Mouse (Mus musculus): ENCODE data around the gene Grb7. TPM values are rescaled to one million over a fixed set of nuclear protein-coding genes. Genes with fewer than 3 reads are reported as not detected.

Grb7 gene
- polyA plus RNA-seq, 1 experiment from 2014 or later: 1.1 TPM

GRCm38 (mm10) chr11:98446562-98447474 lies 624 bp downstream of the Grb7 start:
- 4% methylated on average over 33 of the region's 33 CpGs for WGBS
- peaks cover 27% of the 10 kb centered on the region for H3K27me3 ChIP-seq (replicated peaks)

GRCm38 (mm10) chr11:98447475-98447834 lies 1.3 kb downstream of the Grb7 start:
- Histone ChIP-seq H3K4me3 (no peak overlapping the region), H3K9ac (no peak overlapping the region), H3K4me2 (peak overlapping the region; percentile 21; the same call in 1 of the 2 replicates)

More at GRCm38 (mm10) chr11:98446562-98447474, 624 bp downstream of the Grb7 start:
- H3K4me1 ChIP-seq: peaks cover 8% of the 10 kb centered on the region
- H3K9ac ChIP-seq: peak overlapping the region; percentile 14; the same call in 1 of the 2 replicates
- peak overlapping the region; percentile 21 for H3K4me2 ChIP-seq
- no peak overlapping the region for H3K4me3 ChIP-seq
- no peaks in the 10 kb centered on the region for H3K36me3 ChIP-seq (replicated peaks)
- H3K27ac ChIP-seq: no peak overlapping the region
- H3K9me3 ChIP-seq: no peaks in the 10 kb centered on the region
- ATAC-seq (replicated peaks): no peak

GRCm38 (mm10) chr11:98448191-98448790 lies 2.1 kb downstream of the Grb7 start:
- Histone ChIP-seq H3K36me3 (replicated peaks) (no peaks in the 10 kb centered on the region), H3K9ac (no peak overlapping the region), H3K4me1 (peaks cover 8% of the 10 kb centered on the region), H3K27me3 (replicated peaks) (peaks cover 27% of the 10 kb centered on the region), H3K4me2 (no peak overlapping the region), H3K27ac (no peak overlapping the region), H3K4me3 (no peak overlapping the region), H3K9me3 (no peaks in the 10 kb centered on the region)
- no peak for ATAC-seq (replicated peaks)
- 46% methylated on average over 13 of the region's 13 CpGs for WGBS

More at GRCm38 (mm10) chr11:98447475-98447834, 1.3 kb downstream of the Grb7 start:
- Histone ChIP-seq H3K27ac (no peak overlapping the region), H3K27me3 (replicated peaks) (peaks cover 27% of the 10 kb centered on the region), H3K9me3 (no peaks in the 10 kb centered on the region), H3K4me1 (peaks cover 8% of the 10 kb centered on the region), H3K36me3 (replicated peaks) (no peaks in the 10 kb centered on the region)
- WGBS: 17% methylated on average over 7 of the region's 7 CpGs
- ATAC-seq (replicated peaks): no peak

- Histone ChIP-seq H3K9ac (no peak overlapping the region), H3K36me3 (replicated peaks) (no peaks in the 10 kb centered on the region), H3K4me2 (no peak overlapping the region), H3K4me3 (no peak overlapping the region), H3K4me1 (peaks cover 8% of the 10 kb centered on the region), H3K27ac (no peak overlapping the region), H3K27me3 (replicated peaks) (peaks cover 27% of the 10 kb centered on the region), H3K9me3 (no peaks in the 10 kb centered on the region)
- 91% methylated on average over 3 of the region's 3 CpGs for WGBS
- ATAC-seq (replicated peaks): no peak
These were observed 3.2 kb downstream of the Grb7 start for GRCm38 (mm10) chr11:98449419-98449818.

- H3K4me1 ChIP-seq: peaks cover 8% of the 10 kb centered on the region
- H3K27me3 ChIP-seq (replicated peaks): peaks cover 27% of the 10 kb centered on the region
- WGBS: 87% methylated on average over 20 of the region's 20 CpGs
- ATAC-seq (replicated peaks): no peak
- H3K9ac ChIP-seq: no peak overlapping the region
- no peaks in the 10 kb centered on the region for H3K9me3 ChIP-seq
- no peak overlapping the region for H3K4me3 ChIP-seq
- H3K4me2 ChIP-seq: no peak overlapping the region
- no peaks in the 10 kb centered on the region for H3K36me3 ChIP-seq (replicated peaks)
- no peak overlapping the region for H3K27ac ChIP-seq
These were observed 4.0 kb downstream of the Grb7 start for GRCm38 (mm10) chr11:98449921-98450771.

GRCm38 (mm10) chr11:98455484-98455883 lies 9.3 kb downstream of the Grb7 start:
- Histone ChIP-seq H3K4me2 (no peak overlapping the region), H3K9ac (no peak overlapping the region), H3K4me3 (no peak overlapping the region), H3K27me3 (replicated peaks) (peaks cover 19% of the 10 kb centered on the region), H3K27ac (no peak overlapping the region), H3K4me1 (peaks cover 10% of the 10 kb centered on the region; the same call in 1 of the 2 replicates), H3K9me3 (no peaks in the 10 kb centered on the region), H3K36me3 (replicated peaks) (no peaks in the 10 kb centered on the region)
- WGBS: 84% methylated on average over 4 of the region's 4 CpGs
- ATAC-seq (replicated peaks): no peak

GRCm38 (mm10) chr11:98456545-98456944 lies 10.4 kb downstream of the Grb7 start:
- Histone ChIP-seq H3K27me3 (replicated peaks) (peaks cover 19% of the 10 kb centered on the region), H3K9ac (no peak overlapping the region), H3K27ac (no peak overlapping the region), H3K4me1 (peaks cover 10% of the 10 kb centered on the region; the same call in 1 of the 2 replicates), H3K4me3 (no peak overlapping the region), H3K4me2 (peak overlapping the region; percentile 84; the same call in 1 of the 2 replicates), H3K36me3 (replicated peaks) (no peaks in the 10 kb centered on the region), H3K9me3 (no peaks in the 10 kb centered on the region)
- ATAC-seq (replicated peaks): no peak
- WGBS: 82% methylated on average over 5 of the region's 5 CpGs

- Histone ChIP-seq H3K4me1 (peaks cover 10% of the 10 kb centered on the region; the same call in 1 of the 2 replicates), H3K4me2 (peak overlapping the region; percentile 84), H3K36me3 (replicated peaks) (no peaks in the 10 kb centered on the region), H3K4me3 (peak overlapping the region; percentile 68), H3K9me3 (no peaks in the 10 kb centered on the region), H3K27me3 (replicated peaks) (peaks cover 19% of the 10 kb centered on the region), H3K27ac (peak overlapping the region; percentile 83), H3K9ac (peak overlapping the region; percentile 68)
- ATAC-seq (replicated peaks): peak; percentile 43
- 25% methylated on average over 9 of the region's 9 CpGs for WGBS
These were observed 10.8 kb downstream of the Grb7 start for GRCm38 (mm10) chr11:98456945-98457344.

- peak; percentile 94 for ATAC-seq (replicated peaks)
- H3K4me2 ChIP-seq: peak overlapping the region; percentile 84
- peak overlapping the region; percentile 68 for H3K4me3 ChIP-seq
- peaks cover 10% of the 10 kb centered on the region; the same call in 1 of the 2 replicates for H3K4me1 ChIP-seq
- no peaks in the 10 kb centered on the region for H3K36me3 ChIP-seq (replicated peaks)
- 1% methylated on average over 42 of the region's 64 CpGs for whole genome bisulfite sequencing
- peaks cover 22% of the 10 kb centered on the region for H3K27me3 ChIP-seq (replicated peaks)
- no peaks in the 10 kb centered on the region for H3K9me3 ChIP-seq
- H3K27ac ChIP-seq: peak overlapping the region; percentile 83
- peak overlapping the region; percentile 68 for H3K9ac ChIP-seq
These were observed 11.3 kb downstream of the Grb7 start for GRCm38 (mm10) chr11:98457367-98458120.

- Histone ChIP-seq H3K4me2 (peak overlapping the region; percentile 84), H3K4me3 (peak overlapping the region; percentile 68), H3K27me3 (replicated peaks) (peaks cover 22% of the 10 kb centered on the region), H3K27ac (peak overlapping the region; percentile 67), H3K4me1 (peaks cover 10% of the 10 kb centered on the region; the same call in 1 of the 2 replicates), H3K36me3 (replicated peaks) (no peaks in the 10 kb centered on the region), H3K9me3 (no peaks in the 10 kb centered on the region), H3K9ac (peak overlapping the region; percentile 68)
- 3% methylated on average over 27 of the region's 30 CpGs for WGBS
- peak; percentile 48 for ATAC-seq (replicated peaks)
These were observed 12.2 kb downstream of the Grb7 start for GRCm38 (mm10) chr11:98458121-98458990.
